Mouse (Mus musculus) heart, postnatal 36 days (tissue): Measurements from ENCODE around the gene Fastk. TPM values are rescaled to one million over a fixed set of nuclear protein-coding genes. Genes with fewer than 3 reads are reported as not detected.
A peak's percentile ranks its signal among the peaks of the same experiment; 100 is the strongest.
"Not testable (repeated sequence)": the region's sequence is repeated elsewhere in the genome, so short reads cannot be mapped to it uniquely, and the experiment has no call there.

ENCODE experiments used
- DNase-seq, 2 experiments: peaks; one replicate each; pipeline ENCODE4 v3.0.0; 2021 to 2022
- intact Hi-C: fragments of 180-260 bp; cut with DNase I; formaldehyde crosslinking; loops from one replicate; pipeline ENCODE4 v1.15.1; 2025
- total RNA-seq, 2 experiments: library from RNA; stranded (reverse); gene quantifications; 2 replicates each; pipeline ENCODE4 v1.2.3; 2021

Gene Fastk
- total RNA-seq, 2 experiments from 2014 or later: 288 to 310 TPM

DNA sequence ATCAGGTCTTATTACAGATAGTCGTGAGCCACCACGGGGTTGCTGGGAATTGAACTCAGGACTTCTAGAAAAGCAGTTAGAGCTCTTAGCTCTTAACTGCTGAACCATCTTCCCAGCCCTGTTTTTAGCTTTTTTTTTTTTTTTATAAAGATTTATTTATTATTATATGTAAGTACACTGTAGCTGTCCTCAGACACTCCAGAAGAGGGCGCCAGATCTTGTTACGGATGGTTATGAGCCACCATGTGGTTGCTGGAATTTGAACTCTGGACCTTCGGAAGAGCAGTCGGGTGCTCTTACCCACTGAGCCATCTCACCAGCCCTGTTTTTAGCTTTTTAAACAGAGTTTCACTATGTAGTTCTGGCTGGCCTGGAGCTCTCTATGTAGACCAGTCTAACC, 48.8 kb downstream of the Fastk start:
- DNase-seq: not testable (repeated sequence)
- intact Hi-C loops: loop anchor here (2.0 kb wide), 1 partner anchor 27 kb away; the partner anchor contains the start of genes Cdk5 and Slc4a2

DNA sequence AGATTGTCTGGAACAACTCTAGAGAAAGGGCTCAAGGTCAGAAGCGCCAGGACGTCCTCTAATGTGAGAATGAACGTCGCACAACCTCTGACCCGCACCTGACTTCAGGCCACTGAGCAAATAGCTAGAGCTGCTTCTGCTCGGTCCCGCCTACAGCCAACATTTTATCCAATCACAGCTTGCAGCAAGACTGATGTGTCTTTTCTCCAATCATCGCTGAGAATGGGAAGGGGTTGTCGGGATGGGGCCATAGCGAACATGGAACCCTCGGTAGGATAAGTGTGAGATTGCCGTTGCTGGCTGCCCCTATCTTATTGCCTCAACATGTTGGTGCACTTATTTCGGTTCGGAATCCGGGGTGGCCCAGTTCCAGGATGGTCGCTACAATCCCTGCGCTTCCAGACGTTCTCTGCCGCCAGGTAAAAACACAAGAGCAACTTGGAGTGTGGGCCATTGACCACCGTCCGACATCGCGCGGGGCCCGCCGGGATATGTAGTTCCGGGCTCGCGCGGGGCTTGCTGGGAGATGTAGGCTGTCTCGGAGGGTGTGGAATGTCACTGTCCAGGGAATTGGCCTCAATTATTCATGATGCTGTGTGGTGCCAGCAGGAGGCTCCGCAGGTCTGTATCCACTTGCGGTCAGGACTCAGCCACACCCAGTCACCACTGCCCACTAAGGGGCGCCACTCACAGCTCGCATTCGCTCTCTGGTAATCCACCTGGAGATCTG, 50.8 kb downstream of the Fastk start:
- intact Hi-C loops: no loop called here

DNA sequence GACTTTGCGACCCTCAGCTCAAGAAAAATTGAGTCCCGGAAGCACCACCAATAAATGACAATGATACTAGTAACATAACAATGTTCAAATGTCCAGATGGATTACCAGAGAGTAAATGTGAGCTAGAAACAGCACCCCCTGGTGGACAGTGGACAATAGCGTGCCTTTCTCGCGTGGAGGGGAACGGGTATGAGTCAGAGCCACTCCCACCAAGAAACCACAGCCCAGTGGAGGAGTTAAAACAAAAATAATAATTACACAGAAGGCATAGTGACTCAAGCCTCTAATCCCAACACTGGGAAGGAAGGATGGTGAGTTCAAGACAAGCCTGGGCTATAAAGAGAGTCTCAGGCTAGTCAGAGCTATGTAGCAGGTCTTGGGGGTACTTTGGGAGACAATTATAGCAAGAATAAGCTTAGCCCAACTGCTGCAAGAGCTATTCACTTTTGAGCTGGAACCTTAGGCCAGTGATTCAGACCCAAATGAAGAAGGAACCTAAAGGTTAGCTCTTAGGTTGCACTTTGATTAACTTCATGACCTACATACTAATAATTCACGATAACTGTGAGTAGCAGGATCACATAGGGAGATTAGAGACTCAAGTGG, 51.6 kb downstream of the Fastk start, which contains the start of gene Abcb8:
Abcb8 (plus strand) TSS at position 272 of the 606 bp plus-strand sequence.
- DNase-seq: peak; percentile 84 to 86

More for the DNA sequence above, 50.8 kb downstream of the Fastk start:
- peak; percentile 93 to 95 for DNase-seq

DNA sequence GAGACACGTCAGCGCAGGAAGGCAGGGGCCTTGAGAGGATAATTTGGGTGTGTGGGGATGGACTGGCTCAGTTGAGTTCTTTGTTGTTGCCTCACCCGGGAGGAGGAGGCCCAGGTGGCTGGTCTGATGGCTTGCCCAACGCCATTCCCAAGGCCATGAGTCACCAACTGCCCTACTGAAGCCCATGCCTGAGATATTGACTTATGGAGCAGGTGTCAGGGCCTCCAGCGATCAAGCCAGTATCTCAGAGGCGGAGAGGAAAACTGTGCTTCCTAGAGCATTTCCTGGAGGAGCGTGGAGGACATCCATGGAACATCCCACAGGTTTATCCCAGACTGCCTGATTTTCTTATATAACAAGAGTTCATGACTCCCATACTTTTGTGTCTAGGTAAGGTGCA, 52.4 kb downstream of the Fastk start:
- DNase-seq: no peak
- intact Hi-C loops: loop anchor here (2.0 kb wide), 1 partner anchor 32 kb away; no protein-coding TSS in a partner anchor

More for the DNA sequence above, 51.6 kb downstream of the Fastk start, which contains the start of gene Abcb8:
- intact Hi-C loops: loop anchor here (2.0 kb wide), 1 partner anchor 33 kb away; no protein-coding TSS in a partner anchor

DNA sequence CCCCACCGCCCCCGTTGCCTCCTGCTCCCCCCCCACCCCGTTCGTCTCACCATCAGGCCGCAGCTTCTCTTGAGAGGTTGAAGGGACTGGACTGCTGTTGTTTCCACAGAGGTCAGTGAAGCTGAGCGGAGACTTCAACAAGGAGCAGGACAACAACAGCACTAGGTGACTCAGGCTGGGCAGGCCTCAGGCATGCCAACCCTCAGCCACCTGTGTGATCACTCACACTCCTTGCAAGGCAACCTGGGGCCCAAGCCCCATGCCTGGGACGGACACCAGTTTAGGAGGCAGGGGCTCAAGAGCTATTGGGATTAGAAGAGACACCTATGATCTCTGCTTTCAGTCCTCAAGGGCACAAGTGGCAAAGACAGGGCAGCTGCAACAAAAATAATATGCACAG, 53.2 kb downstream of the Fastk start, which contains the start of gene Atg9b:
Atg9b (minus strand) TSS at position 280 of the 400 bp plus-strand sequence.
- intact Hi-C loops: loop anchor here (2.0 kb wide), 1 partner anchor 31 kb away; no protein-coding TSS in a partner anchor
- no peak for DNase-seq

DNA sequence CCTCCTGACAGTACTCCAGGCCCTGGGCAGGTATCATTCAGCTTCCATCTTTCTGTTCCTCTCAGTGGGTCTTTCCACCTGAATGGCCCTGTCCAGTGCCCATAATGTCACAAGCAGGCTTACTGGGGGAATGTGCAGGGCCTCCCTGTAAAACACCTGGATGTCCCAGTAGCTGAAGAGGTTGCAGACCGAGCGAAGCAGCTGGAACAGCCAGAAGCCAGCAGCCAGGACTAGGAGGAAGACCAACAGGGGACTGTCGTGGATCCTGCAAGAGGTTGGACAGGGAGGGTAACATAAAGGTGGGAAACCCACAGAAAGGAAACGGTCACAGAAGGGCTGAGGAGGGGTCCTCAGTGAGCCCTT, 55.4 kb downstream of the Fastk start:
- intact Hi-C loops: no loop called here
- no peak for DNase-seq

DNA sequence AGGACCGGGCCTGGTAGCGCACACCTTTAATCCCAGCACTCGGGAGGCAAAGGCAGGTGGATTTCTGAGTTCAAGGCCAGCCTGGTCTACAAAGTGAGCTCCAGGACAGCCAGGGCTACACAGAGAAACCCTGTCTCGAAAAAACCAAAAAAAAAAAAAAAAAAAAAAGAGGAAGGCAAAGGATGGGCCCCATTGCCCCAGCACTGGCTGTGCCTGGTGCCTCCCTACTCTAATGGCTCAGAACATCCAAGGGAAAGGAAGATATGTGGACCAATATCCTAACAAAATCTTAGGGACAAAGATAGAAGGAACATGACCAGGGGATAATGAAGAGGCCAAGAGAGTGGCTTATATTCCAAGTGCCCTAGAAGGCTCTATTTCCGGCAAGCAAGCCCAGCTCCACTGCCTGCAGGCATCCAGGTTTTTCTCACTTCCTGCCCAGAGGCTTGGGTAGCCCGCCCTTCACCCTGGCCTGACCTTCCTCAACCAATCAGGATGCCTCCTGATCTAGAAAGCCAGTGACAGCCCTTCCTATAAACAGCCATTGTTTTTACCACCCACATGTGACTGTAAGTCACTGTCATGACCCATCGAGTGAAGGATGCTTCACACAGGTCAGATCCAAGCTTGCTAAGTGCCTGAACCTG, 56.0 kb downstream of the Fastk start:
- intact Hi-C loops: no loop called here

More for the DNA sequence above, 56.0 kb downstream of the Fastk start:
- DNase-seq: no peak

Other genes with a start within 250 kb of the Fastk start
- gene Kcnh2, start 93.7 kb downstream of the Fastk start, total RNA-seq: 10 to 100 TPM; 56.3 to 72.6 TPM
- 10 to 100 TPM; 23.7 to 26.2 TPM for gene Nos3, start 80.5 kb downstream of the Fastk start, total RNA-seq
- gene Atg9b, start 53.1 kb downstream of the Fastk start, total RNA-seq: under 1 TPM; 0.27 to 0.75 TPM
- gene Abcb8, start 51.6 kb downstream of the Fastk start, total RNA-seq: 10 to 100 TPM; 83.7 to 84.9 TPM
- gene Asic3, start 31.9 kb downstream of the Fastk start, total RNA-seq: not detected
- gene Cdk5, start 21.8 kb downstream of the Fastk start, total RNA-seq: 10 to 100 TPM; 22.5 to 23.0 TPM
- 10 to 100 TPM; 29.2 to 35.1 TPM for gene Slc4a2, start 21.4 kb downstream of the Fastk start, total RNA-seq
- gene Tmub1, start 2.6 kb upstream of the Fastk start, total RNA-seq: 10 to 100 TPM; 11.7 to 12.1 TPM
- gene Agap3, start 6.9 kb upstream of the Fastk start, total RNA-seq: 10 to 100 TPM; 83.6 to 91.1 TPM
- not detected for gene Gbx1, start 81.9 kb upstream of the Fastk start, total RNA-seq
- gene Asb10, start 95.7 kb upstream of the Fastk start, total RNA-seq: 10 to 100 TPM; 73.0 to 82.3 TPM
- not detected for gene 4931409K22Rik, start 111.5 kb upstream of the Fastk start, total RNA-seq
- 10 to 100 TPM; 55.3 to 56.0 TPM for gene Abcf2, start 132.2 kb upstream of the Fastk start, total RNA-seq
- 10 to 100 TPM; 10.8 to 11.6 TPM for gene Chpf2, start 141.5 kb upstream of the Fastk start, total RNA-seq
- gene Smarcd3, start 179.1 kb upstream of the Fastk start, total RNA-seq: 10 to 100 TPM; 63.2 to 64.5 TPM
- gene Nub1, start 240.2 kb upstream of the Fastk start, total RNA-seq: 10 to 100 TPM; 38.0 to 39.3 TPM